In genomic region chr7:118532519-118533177, GRCm38 (mm10) we compare ENCODE assay signal across 8 mouse cellular contexts. TPM values are rescaled to one million over a fixed set of nuclear protein-coding genes. Genes with fewer than 3 reads are reported as not detected.
DNase-seq lines count a peak whose midpoint lies in the region; ATAC-seq lines count a peak whose summit lies in the region.

No protein-coding gene starts in this region.

- no peaks in the 10 kb centered on the region for H3K27me3 ChIP-seq in forebrain, embryonic 16.5 days (replicated peaks; ENCODE audit: control insufficient read depth, insufficient read depth, low read length)

- peak overlapping the region; percentile 95 for H3K4me3 ChIP-seq in forebrain, embryonic 16.5 days (replicated peaks; ENCODE audit: low read length)

- peak overlapping the region; percentile 75 for H3K4me2 ChIP-seq in forebrain, embryonic 16.5 days (ENCODE audit: low read length)

- H3K4me1 ChIP-seq in forebrain, embryonic 16.5 days (replicated peaks; ENCODE audit: control insufficient read depth, insufficient read depth, low read length): peaks cover 5% of the 10 kb centered on the region; the same call in 1 of the 2 replicates

- H3K27ac ChIP-seq in forebrain, embryonic 16.5 days (ENCODE audit: low read length): peak overlapping the region; percentile 98

- peaks cover 5% of the 10 kb centered on the region; the same call in 1 of the 2 replicates for H3K36me3 ChIP-seq in forebrain, embryonic 16.5 days (ENCODE audit: control insufficient read depth, insufficient read depth)

- DNase-seq in MN1 (ENCODE audit: low spot score): peak; percentile 94
- peak; percentile 97 to 98 for DNase-seq in cerebellum, adult 18-20 months
- peak; percentile 92 for DNase-seq in heart, postnatal 25 days (ENCODE audit: low spot score)
- peak; percentile 94 to 99 for DNase-seq in layer of hippocampus, adult 18-20 months (ENCODE audit: low spot score in 2 of 2)
- DNase-seq in lung, adult 18-20 months: peak; percentile 96 to 97
- peak; percentile 90 to 96 for DNase-seq in thymus, adult 18-20 months

- peak; percentile 93 for ATAC-seq in forebrain, embryonic 16.5 days
- peak; percentile 92 for ATAC-seq in neutrophil, adult 5-6 weeks (ENCODE audit: extremely low read depth, insufficient number of reproducible peaks, low FRiP score, poor library complexity, severe bottlenecking)

- no peaks in the 10 kb centered on the region for H3K9me3 ChIP-seq in forebrain, embryonic 16.5 days (ENCODE audit: control insufficient read depth, low read length)

- intact Hi-C loops in heart, postnatal 25 days (cut with DNase I): loop anchor here (5.0 kb wide), 1 partner anchor 230 kb away; no protein-coding TSS in a partner anchor

- H3K9ac ChIP-seq in forebrain, embryonic 16.5 days (replicated peaks; ENCODE audit: low read depth, low read length): peak overlapping the region; percentile 95

- under 1% methylated on average over 36 of the region's 36 CpGs for WGBS in forebrain, embryonic 16.5 days

RNA-seq across cellular contexts. Expression of gene Coq7, which starts 0.5 kb away (rescaled TPM):
- polyA plus RNA-seq in forebrain, embryonic 16.5 days (2015; fragmentation: Nextera tagmentation; extraction: Ambion mirVana): 69.3 and 78.2 TPM in 2 replicates
- total RNA-seq in heart, postnatal 25 days (2021): 100 to 1,000 TPM; 109 to 115 TPM
- total RNA-seq in layer of hippocampus, adult 18-20 months (2021): 10 to 100 TPM; 34.1 to 35.5 TPM
- 6.2 and 7.5 TPM in 2 replicates for total RNA-seq in neutrophil, adult 5-6 weeks (2017)

RNA-seq across cellular contexts. Expression of gene Itpripl2, which starts 40.9 kb away (rescaled TPM):
- 0.75 and 0.89 TPM in 2 replicates for polyA plus RNA-seq in forebrain, embryonic 16.5 days (2015; fragmentation: Nextera tagmentation; extraction: Ambion mirVana)
- total RNA-seq in heart, postnatal 25 days (2021): 10 to 100 TPM; 22.3 to 30.5 TPM
- 1 to 10 TPM; 2.9 to 3.3 TPM for total RNA-seq in layer of hippocampus, adult 18-20 months (2021)
- 24.2 and 25.4 TPM in 2 replicates for total RNA-seq in neutrophil, adult 5-6 weeks (2017)

RNA-seq across cellular contexts. Expression of gene Tmc7, which starts 51.9 kb away (rescaled TPM):
- polyA plus RNA-seq in forebrain, embryonic 16.5 days (2015; fragmentation: Nextera tagmentation; extraction: Ambion mirVana): 8.5 and 9.7 TPM in 2 replicates
- total RNA-seq in heart, postnatal 25 days (2021): 1 to 10 TPM; 6.5 to 6.7 TPM
- 10 to 100 TPM; 15.5 to 15.6 TPM for total RNA-seq in layer of hippocampus, adult 18-20 months (2021)
- 0.74 and 1.5 TPM in 2 replicates for total RNA-seq in neutrophil, adult 5-6 weeks (2017)

Comparison
In these comparisons a context has a peak if more than half of its experiments do, and no peak if none do; other contexts are left out.
1. Peak in every context shown above with its lines: DNase-seq, ATAC-seq, H3K4me3 ChIP-seq and H3K27ac ChIP-seq.